In genomic region chr1:80504081-80504480, GRCm38 (mm10) we compare ENCODE assay signal across 38 mouse cellular contexts. TPM values are rescaled to one million over a fixed set of nuclear protein-coding genes. Genes with fewer than 3 reads are reported as not detected.
"Had no signal": no experiment of that assay in that cellular context is flagged by ENCODE, and none has a peak within 500 bp of the region (broad histone marks: within the 10 kb centered on the region; RNA-seq: fewer than 3 reads in every experiment).

No protein-coding gene starts in this region.

- H3K4me1 ChIP-seq: heart, embryonic 12.5 days; heart, embryonic 13.5 days; heart, embryonic 15.5 days; hindbrain, embryonic 12.5 days; hindbrain, embryonic 15.5 days; intestine, embryonic 15.5 days; kidney, embryonic 15.5 days had no signal

- H3K36me3 ChIP-seq: heart, embryonic 15.5 days; hindbrain, embryonic 10.5 days; hindbrain, embryonic 12.5 days; hindbrain, embryonic 13.5 days; hindbrain, embryonic 15.5 days; intestine, embryonic 15.5 days; kidney, embryonic 15.5 days had no signal

- DNase-seq: heart, postnatal 10 days; heart, postnatal 14 days; heart, postnatal 36 days; heart, postnatal 4 days; kidney, adult 11 months; kidney, adult 18-20 months; kidney, adult 2 months; kidney, adult 8-10 months; kidney, postnatal 14 days; kidney, postnatal 4 days; layer of hippocampus, adult 9-11 months; layer of hippocampus, postnatal 36 days had no signal

- ATAC-seq: hindbrain, embryonic 16.5 days; hindbrain, postnatal 0 days; intestine, embryonic 15.5 days; intestine, embryonic 16.5 days; intestine, postnatal 0 days had no signal

- H3K9ac ChIP-seq: heart, embryonic 12.5 days; heart, embryonic 13.5 days; heart, embryonic 15.5 days; hindbrain, embryonic 12.5 days; hindbrain, embryonic 13.5 days; hindbrain, embryonic 14.5 days; hindbrain, embryonic 15.5 days; intestine, embryonic 15.5 days; kidney, embryonic 15.5 days had no signal

- H3K4me2 ChIP-seq: heart, embryonic 12.5 days; heart, embryonic 13.5 days; heart, embryonic 15.5 days; hindbrain, embryonic 12.5 days; hindbrain, embryonic 13.5 days; hindbrain, embryonic 14.5 days; hindbrain, embryonic 15.5 days; intestine, embryonic 15.5 days; kidney, embryonic 15.5 days had no signal

- H3K9me3 ChIP-seq: heart, embryonic 12.5 days; heart, embryonic 13.5 days; heart, embryonic 15.5 days; hindbrain, embryonic 10.5 days; hindbrain, embryonic 12.5 days; hindbrain, embryonic 13.5 days; hindbrain, embryonic 15.5 days; intestine, embryonic 15.5 days; kidney, embryonic 15.5 days had no signal

- H3K4me3 ChIP-seq: heart, embryonic 12.5 days; heart, embryonic 13.5 days; heart, embryonic 15.5 days; hindbrain, embryonic 10.5 days; hindbrain, embryonic 12.5 days; hindbrain, embryonic 13.5 days; hindbrain, embryonic 15.5 days; intestine, embryonic 15.5 days; kidney, embryonic 15.5 days; layer of hippocampus, adult 2 months; left cerebral cortex, adult 2 months had no signal

- H3K27ac ChIP-seq: heart, embryonic 13.5 days; heart, embryonic 15.5 days; hindbrain, embryonic 10.5 days; hindbrain, embryonic 12.5 days; hindbrain, embryonic 13.5 days; hindbrain, embryonic 14.5 days; hindbrain, embryonic 15.5 days; hindbrain, postnatal 0 days; intestine, embryonic 15.5 days; kidney, embryonic 15.5 days; kidney, postnatal 0 days; layer of hippocampus, adult 2 months; left cerebral cortex, adult 2 months had no signal

- H3K27me3 ChIP-seq: heart, embryonic 12.5 days; heart, embryonic 13.5 days; heart, embryonic 15.5 days; hindbrain, embryonic 12.5 days; hindbrain, embryonic 13.5 days; hindbrain, embryonic 15.5 days; intestine, embryonic 15.5 days; kidney, embryonic 15.5 days had no signal

RNA-seq across cellular contexts. Expression of gene Gm45261, which starts 42.8 kb away (rescaled TPM):
- polyA plus RNA-seq: heart, embryonic 12.5 days; heart, embryonic 13.5 days; heart, embryonic 14.5 days; heart, embryonic 15.5 days; heart, embryonic 16.5 days; heart, postnatal 0 days; hindbrain, embryonic 10.5 days; hindbrain, embryonic 11.5 days; hindbrain, embryonic 12.5 days; hindbrain, embryonic 13.5 days; hindbrain, embryonic 14.5 days; hindbrain, embryonic 15.5 days; hindbrain, embryonic 16.5 days; hindbrain, postnatal 0 days; inflammation-experienced regulatory T-cells, adult 6 months; intestine, embryonic 14.5 days; intestine, embryonic 15.5 days; intestine, embryonic 16.5 days; intestine, postnatal 0 days; kidney, adult 2 months; kidney, embryonic 14.5 days; kidney, embryonic 15.5 days; kidney, embryonic 16.5 days; kidney, postnatal 0 days; large intestine, adult 2 months had no signal
